Mouse (Mus musculus) neural tube, embryonic 11.5 days (tissue): ENCODE results near the gene Rhox3h. TPM values are rescaled to one million over a fixed set of nuclear protein-coding genes. Genes with fewer than 3 reads are reported as not detected.

ENCODE experiments used
- polyA plus RNA-seq: library from polyadenylated mRNA; unstranded; fragments of >200 nt; fragmentation: Nextera tagmentation; extraction: Ambion mirVana; gene quantifications from 2 replicates; pipeline ENCODE4 v1.2.1, GENCODE M21; 2014

Gene Rhox3h
- polyA plus RNA-seq, 1 experiment from 2014 or later, result not detected

Other genes starting within 250 kb of the Rhox3h start
- not detected in 2 replicates for gene Rhox4b, start 236.3 kb downstream of the Rhox3h start, polyA plus RNA-seq
- not detected in 2 replicates for gene Rhox2c, start 215.1 kb downstream of the Rhox3h start, polyA plus RNA-seq
- not detected in 2 replicates for gene Rhox3c, start 210.2 kb downstream of the Rhox3h start, polyA plus RNA-seq
- gene Rhox4c, start 188.4 kb downstream of the Rhox3h start, polyA plus RNA-seq, result not detected in 2 replicates
- gene Rhox2d, start 175.3 kb downstream of the Rhox3h start, polyA plus RNA-seq, result not detected in 2 replicates
- gene Rhox4d, start 154.4 kb downstream of the Rhox3h start, polyA plus RNA-seq, result not detected in 2 replicates
- gene Rhox2e, start 138.3 kb downstream of the Rhox3h start, polyA plus RNA-seq, result not detected in 2 replicates
- not detected in 2 replicates for gene Rhox3e, start 126.7 kb downstream of the Rhox3h start, polyA plus RNA-seq
- gene Rhox4e, start 111.4 kb downstream of the Rhox3h start, polyA plus RNA-seq, result not detected in 2 replicates
- gene Rhox2f, start 97.4 kb downstream of the Rhox3h start, polyA plus RNA-seq, result not detected in 2 replicates
- not detected in 2 replicates for gene Rhox3f, start 87.8 kb downstream of the Rhox3h start, polyA plus RNA-seq
- gene Rhox4f, start 61.1 kb downstream of the Rhox3h start, polyA plus RNA-seq, result not detected in 2 replicates
- not detected in 2 replicates for gene Rhox3g, start 40.2 kb downstream of the Rhox3h start, polyA plus RNA-seq
- not detected in 2 replicates for gene Rhox2g, start 25.3 kb downstream of the Rhox3h start, polyA plus RNA-seq
- gene Rhox4g, start 17.4 kb downstream of the Rhox3h start, polyA plus RNA-seq, result not detected in 2 replicates
- gene Rhox2h, start 4.5 kb upstream of the Rhox3h start, polyA plus RNA-seq, result not detected in 2 replicates
- 0.42 and 0.76 TPM in 2 replicates for gene Rhox5, start 136.1 kb upstream of the Rhox3h start, polyA plus RNA-seq
- gene Rhox6, start 158.1 kb upstream of the Rhox3h start, polyA plus RNA-seq, result not detected in 2 replicates
- not detected in 2 replicates for gene Rhox7a, start 162.9 kb upstream of the Rhox3h start, polyA plus RNA-seq
- not detected in 2 replicates for gene Rhox8, start 210.2 kb upstream of the Rhox3h start, polyA plus RNA-seq
- not detected in 2 replicates for gene Rhox7b, start 228.5 kb upstream of the Rhox3h start, polyA plus RNA-seq
- gene Rhox9, start 233.0 kb upstream of the Rhox3h start, polyA plus RNA-seq, result not detected in 2 replicates